Mouse (Mus musculus) adipose tissue, adult 10 weeks (tissue): ENCODE results near the gene Olfr1107. TPM values are rescaled to one million over a fixed set of nuclear protein-coding genes. Genes with fewer than 3 reads are reported as not detected.

Experiments
- polyA plus RNA-seq: library from polyadenylated mRNA; stranded (reverse); fragments of 350-450 nt; fragmentation: Illumina TruSeq; extraction: RNeasy Lipid Tissue Mini Kit (QIAGEN cat#74804); gene quantifications from one replicate; pipeline ENCODE4 v1.2.3, GENCODE M21; 2014; ENCODE audit warnings: low read depth, low replicate concordance

Gene Olfr1107
- polyA plus RNA-seq: not detected

GRCm38 (mm10) chr2:87075717-87076116 lies at the start of gene Olfr1107:
TSS of gene Olfr1107 (minus strand) at chr2:87075817.

GRCm38 (mm10) chr2:87114467-87114866 lies 38.9 kb upstream of the Olfr1107 start, which contains the start of gene Olfr259:
TSS of gene Olfr259 (minus strand) at chr2:87114567.

GRCm38 (mm10) chr2:87095908-87096307 lies 20.3 kb upstream of the Olfr1107 start, which contains the start of gene Olfr1109:
TSS of gene Olfr1109 (minus strand) at chr2:87096008.

GRCm38 (mm10) chr2:87052173-87052572 lies 23.4 kb downstream of the Olfr1107 start, which contains the start of gene Olfr1106:
TSS of gene Olfr1106 (minus strand) at chr2:87052273.

GRCm38 (mm10) chr2:87036431-87036830 lies 39.2 kb downstream of the Olfr1107 start, which contains the start of gene Olfr1105:
TSS of gene Olfr1105 (minus strand) at chr2:87036531.

GRCm38 (mm10) chr2:87026980-87027379 lies 48.6 kb downstream of the Olfr1107 start, which contains the start of gene Olfr1104:
TSS of gene Olfr1104 (minus strand) at chr2:87027080.

Other genes starting within 250 kb of the Olfr1107 start
- not detected for gene Olfr1095, start 224.1 kb downstream of the Olfr1107 start, polyA plus RNA-seq
- not detected for gene Gm13723, start 201.0 kb downstream of the Olfr1107 start, polyA plus RNA-seq
- gene Olfr1097, start 183.6 kb downstream of the Olfr1107 start, polyA plus RNA-seq: not detected
- gene Olfr1098, start 151.3 kb downstream of the Olfr1107 start, polyA plus RNA-seq: not detected
- not detected for gene Olfr1099, start 115.1 kb downstream of the Olfr1107 start, polyA plus RNA-seq
- gene Olfr1100, start 95.9 kb downstream of the Olfr1107 start, polyA plus RNA-seq: not detected
- not detected for gene Olfr1101, start 84.6 kb downstream of the Olfr1107 start, polyA plus RNA-seq
- not detected for gene Olfr1102, start 77.4 kb downstream of the Olfr1107 start, polyA plus RNA-seq
- gene Olfr1104, start 48.7 kb downstream of the Olfr1107 start, polyA plus RNA-seq: not detected
- not detected for gene Olfr1105, start 39.3 kb downstream of the Olfr1107 start, polyA plus RNA-seq
- gene Olfr1106, start 23.5 kb downstream of the Olfr1107 start, polyA plus RNA-seq: not detected
- not detected for gene Olfr1109, start 20.2 kb upstream of the Olfr1107 start, polyA plus RNA-seq
- gene Olfr259, start 38.8 kb upstream of the Olfr1107 start, polyA plus RNA-seq: not detected
- not detected for gene Olfr1110, start 64.5 kb upstream of the Olfr1107 start, polyA plus RNA-seq
- gene Olfr1111, start 76.8 kb upstream of the Olfr1107 start, polyA plus RNA-seq: not detected
- gene Olfr1112, start 112.0 kb upstream of the Olfr1107 start, polyA plus RNA-seq: not detected
- gene Olfr1113, start 133.2 kb upstream of the Olfr1107 start, polyA plus RNA-seq: not detected
- gene Olfr1115, start 172.2 kb upstream of the Olfr1107 start, polyA plus RNA-seq: not detected
- not detected for gene Olfr1116, start 191.7 kb upstream of the Olfr1107 start, polyA plus RNA-seq
- gene Olfr1118, start 231.8 kb upstream of the Olfr1107 start, polyA plus RNA-seq: not detected